Mouse (Mus musculus) liver, embryonic 15.5 days (tissue): ENCODE data around the gene Olfr94. TPM values are rescaled to one million over a fixed set of nuclear protein-coding genes. Genes with fewer than 3 reads are reported as not detected.
A peak's percentile ranks its signal among the peaks of the same experiment; 100 is the strongest.
"Not testable (repeated sequence)": the region's sequence is repeated elsewhere in the genome, so short reads cannot be mapped to it uniquely, and the experiment has no call there.

Experiments
- ATAC-seq: fragments of 200-750 bp; cut with Nextera tagmentation; 2 replicates; pipeline ENCODE4 v1.8.0; 2017; ENCODE audit warnings: moderate number of reproducible peaks, mild to moderate bottlenecking, moderate library complexity; ENCODE audit not compliant: insufficient read depth
- H3K27ac ChIP-seq: fragments of 300-500 bp; sonication (generic); replicated peaks from 2 replicates; pipeline ENCODE4 v1.5.1; 2015; ENCODE audit warnings: mild to moderate bottlenecking, inconsistent platforms
- H3K27me3 ChIP-seq: fragments of 300-500 bp; sonication (generic); 2 replicates; pipeline ENCODE4 v1.6.1; 2015; ENCODE audit warnings: mild to moderate bottlenecking, inconsistent platforms
- H3K36me3 ChIP-seq: fragments of 300-500 bp; sonication (generic); replicated peaks from 2 replicates; pipeline ENCODE4 v1.6.1; 2015; ENCODE audit warnings: moderate library complexity, mild to moderate bottlenecking, inconsistent platforms
- H3K4me1 ChIP-seq: fragments of 300-500 bp; sonication (generic); replicated peaks from 2 replicates; pipeline ENCODE4 v1.6.1; 2015; ENCODE audit warnings: inconsistent platforms
- H3K4me2 ChIP-seq: fragments of 300-500 bp; sonication (generic); 2 replicates; pipeline ENCODE4 v1.6.1; 2015; ENCODE audit warnings: moderate library complexity, mild to moderate bottlenecking, inconsistent platforms
- H3K4me3 ChIP-seq: fragments of 300-500 bp; sonication (generic); replicated peaks from 2 replicates; pipeline ENCODE4 v1.5.1; 2015; ENCODE audit warnings: mild to moderate bottlenecking, inconsistent platforms
- H3K9ac ChIP-seq: fragments of 300-500 bp; sonication (generic); 2 replicates; pipeline ENCODE4 v1.6.1; 2015; ENCODE audit warnings: moderate library complexity, mild to moderate bottlenecking, inconsistent platforms
- H3K9me3 ChIP-seq: fragments of 300-500 bp; sonication (generic); replicated peaks from 2 replicates; pipeline ENCODE4 v1.6.1; 2016; ENCODE audit warnings: inconsistent platforms
- WGBS: fragments of 180-500 bp; shearing (Covaris S2); methylation state at CpG from one replicate; pipeline ENCODE4 v1.1.7; 2015; ENCODE audit warnings: mixed read lengths; ENCODE audit not compliant: insufficient replicate concordance; 5-methylcytosine and 5-hydroxymethylcytosine counted together
- polyA plus RNA-seq: library from polyadenylated mRNA; unstranded; fragments of >200 nt; fragmentation: Nextera tagmentation; extraction: Ambion mirVana; gene quantifications from 2 replicates; pipeline ENCODE4 v1.2.1, GENCODE M21; 2015

Gene Olfr94
- polyA plus RNA-seq = not detected in 2 replicates

- H3K9me3 ChIP-seq = no peaks in the 10 kb centered on the region
- WGBS = 65% methylated on average over 2 of the region's 2 CpGs
- H3K4me3 ChIP-seq = no peak within 1 kb of the TSS
- no peak for ATAC-seq
- H3K36me3 ChIP-seq = no peaks in the 10 kb centered on the region
- peaks cover 30% of the 10 kb centered on the region for H3K27me3 ChIP-seq
- no peaks in the 10 kb centered on the region for H3K4me1 ChIP-seq
- H3K4me2 ChIP-seq = no peak within 1 kb of the TSS
- H3K27ac ChIP-seq = no peak within 1 kb of the TSS
- no peak within 1 kb of the TSS for H3K9ac ChIP-seq
Observed at GRCm38 (mm10) chr17:37200894-37201293, at the start of gene Olfr94. TSS of gene Olfr94 (minus strand) at chr17:37200994.

DNA sequence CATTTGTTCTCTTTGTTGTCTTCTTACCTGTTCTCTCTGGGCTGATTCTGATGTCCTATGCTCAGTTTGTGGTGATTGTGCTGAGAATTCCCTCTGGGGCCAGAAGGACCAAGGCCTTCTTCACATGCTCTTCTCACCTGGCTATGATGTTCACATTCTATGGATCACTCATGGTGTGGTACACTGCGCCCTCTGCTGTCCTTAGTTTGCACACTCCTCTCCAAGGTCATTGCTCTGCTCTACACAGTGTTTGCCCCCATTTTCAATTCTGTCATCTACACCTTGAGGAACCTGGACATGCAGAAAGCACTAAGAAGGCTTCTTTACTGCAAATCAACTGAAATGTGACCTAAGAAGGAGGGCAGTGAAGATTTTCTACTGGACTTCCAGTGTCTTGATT is 49.8 kb upstream of the Olfr94 start:
- Histone ChIP-seq H3K4me1 (no peaks in the 10 kb centered on the region), H3K9me3 (no peaks in the 10 kb centered on the region), H3K4me2 (no peak overlapping the region), H3K4me3 (no peak overlapping the region), H3K27me3 (no peaks in the 10 kb centered on the region), H3K27ac (no peak overlapping the region), H3K9ac (no peak overlapping the region), H3K36me3 (no peaks in the 10 kb centered on the region)
- no peak for ATAC-seq
- WGBS = 0% methylated on average over 1 of the region's 1 CpGs

DNA sequence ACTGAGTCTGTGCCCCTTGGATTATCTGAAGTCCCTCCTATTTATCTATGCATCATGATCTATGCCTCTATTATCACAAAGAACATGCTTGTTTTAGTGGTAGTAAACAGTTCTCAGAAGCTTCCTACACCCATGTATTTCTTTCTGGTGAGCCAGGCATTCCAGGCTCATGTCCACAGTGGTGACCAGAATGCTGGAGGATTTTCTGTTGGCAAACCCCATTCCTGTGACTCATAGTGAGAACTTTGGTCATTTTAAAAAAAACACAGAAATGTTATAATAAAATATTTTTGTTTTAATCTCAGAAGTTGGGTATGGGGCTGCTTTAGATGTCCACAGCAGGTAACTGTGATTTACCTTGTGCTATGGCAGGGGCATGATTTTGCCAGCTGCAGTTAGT is 48.7 kb upstream of the Olfr94 start:
- no peak overlapping the region for H3K9ac ChIP-seq
- H3K4me2 ChIP-seq = no peak overlapping the region
- H3K4me3 ChIP-seq = no peak overlapping the region
- H3K9me3 ChIP-seq = no peaks in the 10 kb centered on the region
- H3K27ac ChIP-seq = no peak overlapping the region
- no peaks in the 10 kb centered on the region for H3K27me3 ChIP-seq
- no peaks in the 10 kb centered on the region for H3K36me3 ChIP-seq
- H3K4me1 ChIP-seq = no peaks in the 10 kb centered on the region
- no peak for ATAC-seq

DNA sequence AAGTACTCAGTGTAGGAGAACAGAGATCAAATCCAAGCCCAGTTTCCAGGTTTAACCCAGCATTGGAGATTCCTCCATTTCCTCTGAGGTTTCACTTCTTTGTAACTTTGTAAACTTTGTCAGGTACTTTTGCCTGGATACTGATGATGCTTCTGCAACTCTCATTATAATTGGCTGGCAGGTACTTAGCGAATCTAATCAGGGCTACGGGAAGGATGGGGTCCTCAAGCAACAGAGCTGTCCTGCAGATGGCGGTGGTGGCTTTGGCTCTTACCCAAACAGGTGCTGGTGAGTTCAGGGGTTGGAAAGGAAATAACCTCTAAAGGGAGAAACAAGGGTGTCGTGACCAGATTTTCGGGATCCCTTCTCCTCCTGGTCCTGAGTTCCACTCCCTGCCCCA is 45.9 kb upstream of the Olfr94 start:
- ATAC-seq = no peak
- H3K4me1 ChIP-seq = no peaks in the 10 kb centered on the region
- H3K9me3 ChIP-seq = no peaks in the 10 kb centered on the region
- no peaks in the 10 kb centered on the region for H3K36me3 ChIP-seq
- no peak overlapping the region for H3K4me3 ChIP-seq
- 21% methylated on average over 5 of the region's 5 CpGs for WGBS
- no peak overlapping the region for H3K4me2 ChIP-seq
- H3K9ac ChIP-seq = no peak overlapping the region
- no peak overlapping the region for H3K27ac ChIP-seq
- no peaks in the 10 kb centered on the region for H3K27me3 ChIP-seq

DNA sequence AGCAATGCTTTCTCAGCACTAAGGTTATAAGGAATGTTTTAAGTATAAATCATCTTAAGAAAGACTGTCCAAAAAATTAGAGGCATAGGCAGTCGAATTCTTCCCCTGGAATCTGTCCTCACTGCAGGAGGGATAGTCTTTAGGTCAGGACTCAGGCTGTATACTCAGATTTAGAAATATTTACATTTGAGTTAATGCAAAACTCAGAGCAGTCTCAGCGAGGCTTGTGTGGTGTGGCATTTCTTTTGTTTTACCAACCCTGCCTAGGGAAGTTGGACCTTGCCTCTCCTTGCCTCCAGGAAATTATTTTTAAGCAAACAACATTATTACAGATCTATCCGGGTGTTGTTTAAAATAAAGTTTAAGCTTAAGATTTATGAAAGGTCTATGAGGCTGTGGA is 41.4 kb upstream of the Olfr94 start:
- H3K9me3 ChIP-seq = no peaks in the 10 kb centered on the region
- H3K4me1 ChIP-seq = no peaks in the 10 kb centered on the region
- WGBS = 24% methylated on average over 3 of the region's 3 CpGs
- H3K27ac ChIP-seq = no peak overlapping the region
- H3K9ac ChIP-seq = no peak overlapping the region
- no peak overlapping the region for H3K4me3 ChIP-seq
- no peaks in the 10 kb centered on the region for H3K27me3 ChIP-seq
- H3K4me2 ChIP-seq = no peak overlapping the region
- ATAC-seq = peak; percentile 52; the same call in 1 of the 2 replicates
- no peaks in the 10 kb centered on the region for H3K36me3 ChIP-seq

DNA sequence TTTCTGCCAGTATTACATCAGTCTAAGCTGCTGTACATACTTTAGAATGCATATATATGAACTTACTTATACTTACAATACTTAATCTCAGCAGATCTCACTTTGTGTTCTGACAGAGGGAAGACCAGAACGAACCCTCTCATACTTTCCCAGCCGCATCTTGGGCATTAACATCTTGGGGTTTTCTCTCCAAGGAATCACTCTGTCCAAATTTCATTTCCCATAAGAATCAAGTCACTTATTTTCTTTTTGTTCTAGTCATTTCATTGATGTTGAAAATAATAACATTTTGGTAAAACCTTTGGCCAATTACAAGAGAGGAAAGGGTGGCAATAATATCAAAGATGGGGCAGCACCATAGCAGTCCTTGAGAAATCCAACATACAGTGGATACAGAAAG is 36.4 kb upstream of the Olfr94 start, which contains the start of gene Olfr97:
Gene Olfr97 (minus strand): TSS at position 101 of the 400 bp plus-strand sequence.
- H3K4me3 ChIP-seq, H3K27me3 ChIP-seq, H3K4me1 ChIP-seq, H3K27ac ChIP-seq, H3K9me3 ChIP-seq, ATAC-seq, H3K36me3 ChIP-seq, H3K9ac ChIP-seq, H3K4me2 ChIP-seq: not testable (repeated sequence)
- WGBS = 70% methylated on average over 2 of the region's 2 CpGs

DNA sequence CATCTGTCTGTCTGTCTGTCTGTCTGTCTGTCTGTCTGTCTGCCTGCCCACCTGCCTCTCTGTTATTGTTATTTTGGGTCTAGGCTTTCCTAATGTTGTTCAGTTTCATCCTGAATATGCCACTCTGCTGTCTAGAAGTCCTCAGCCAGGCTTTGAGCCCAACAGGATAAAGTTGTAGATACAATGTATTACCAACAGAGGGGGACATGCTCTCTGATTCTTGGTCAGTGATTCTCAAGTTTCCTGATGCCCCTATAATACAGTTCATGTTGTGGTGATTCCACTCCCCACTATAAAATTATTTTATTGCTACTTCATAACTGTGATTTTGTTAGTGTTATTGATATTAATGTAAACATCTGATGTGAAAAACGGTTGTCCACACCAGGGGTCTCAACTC is 21.1 kb upstream of the Olfr94 start:
- H3K4me2 ChIP-seq = no peak overlapping the region
- H3K4me3 ChIP-seq = no peak overlapping the region
- H3K27me3 ChIP-seq = no peaks in the 10 kb centered on the region
- H3K9ac ChIP-seq = no peak overlapping the region
- no peaks in the 10 kb centered on the region for H3K9me3 ChIP-seq
- H3K27ac ChIP-seq = no peak overlapping the region
- WGBS = 11% methylated on average over 1 of the region's 1 CpGs
- ATAC-seq = no peak
- no peaks in the 10 kb centered on the region for H3K4me1 ChIP-seq
- H3K36me3 ChIP-seq = no peaks in the 10 kb centered on the region

- Histone ChIP-seq H3K9ac (no peak within 1 kb of the TSS), H3K27me3 (no peaks in the 10 kb centered on the region), H3K4me1 (no peaks in the 10 kb centered on the region), H3K4me3 (no peak within 1 kb of the TSS), H3K9me3 (no peaks in the 10 kb centered on the region), H3K4me2 (no peak within 1 kb of the TSS), H3K36me3 (no peaks in the 10 kb centered on the region), H3K27ac (no peak within 1 kb of the TSS)
- WGBS = 32% methylated on average over 4 of the region's 4 CpGs
- ATAC-seq = no peak
Observed at GRCm38 (mm10) chr17:37219846-37220245, 19.1 kb upstream of the Olfr94 start, which contains the start of gene Olfr96. TSS of gene Olfr96 (plus strand) at chr17:37220146.

GRCm38 (mm10) chr17:37218486-37218885 is 17.7 kb upstream of the Olfr94 start:
- 60% methylated on average over 3 of the region's 3 CpGs for WGBS
- no peaks in the 10 kb centered on the region for H3K36me3 ChIP-seq
- H3K27ac ChIP-seq = no peak overlapping the region
- no peaks in the 10 kb centered on the region for H3K27me3 ChIP-seq
- H3K4me1 ChIP-seq = no peaks in the 10 kb centered on the region
- H3K9ac ChIP-seq = no peak overlapping the region
- H3K4me2 ChIP-seq = no peak overlapping the region
- ATAC-seq = no peak
- no peaks in the 10 kb centered on the region for H3K9me3 ChIP-seq
- no peak overlapping the region for H3K4me3 ChIP-seq

- peaks cover 15% of the 10 kb centered on the region for H3K27me3 ChIP-seq
- 37% methylated on average over 3 of the region's 3 CpGs for WGBS
- no peak within 1 kb of the TSS for H3K27ac ChIP-seq
- H3K36me3 ChIP-seq = no peaks in the 10 kb centered on the region
- ATAC-seq = no peak
- H3K4me1 ChIP-seq = no peaks in the 10 kb centered on the region
- no peak within 1 kb of the TSS for H3K9ac ChIP-seq
- no peaks in the 10 kb centered on the region for H3K9me3 ChIP-seq
- no peak within 1 kb of the TSS for H3K4me3 ChIP-seq
- H3K4me2 ChIP-seq = no peak within 1 kb of the TSS
Observed at GRCm38 (mm10) chr17:37213018-37213417, 12.2 kb upstream of the Olfr94 start, which contains the start of gene Olfr95. TSS of gene Olfr95 (minus strand) at chr17:37213118.

GRCm38 (mm10) chr17:37210884-37211768 is 10.3 kb upstream of the Olfr94 start:
- H3K9me3 ChIP-seq = no peaks in the 10 kb centered on the region
- no peak overlapping the region for H3K4me3 ChIP-seq
- H3K9ac ChIP-seq = no peak overlapping the region
- 15% methylated on average over 40 of the region's 40 CpGs for WGBS
- no peaks in the 10 kb centered on the region for H3K4me1 ChIP-seq
- H3K27me3 ChIP-seq = peaks cover 15% of the 10 kb centered on the region
- no peak overlapping the region for H3K4me2 ChIP-seq
- no peak for ATAC-seq
- no peak overlapping the region for H3K27ac ChIP-seq
- no peaks in the 10 kb centered on the region for H3K36me3 ChIP-seq

DNA sequence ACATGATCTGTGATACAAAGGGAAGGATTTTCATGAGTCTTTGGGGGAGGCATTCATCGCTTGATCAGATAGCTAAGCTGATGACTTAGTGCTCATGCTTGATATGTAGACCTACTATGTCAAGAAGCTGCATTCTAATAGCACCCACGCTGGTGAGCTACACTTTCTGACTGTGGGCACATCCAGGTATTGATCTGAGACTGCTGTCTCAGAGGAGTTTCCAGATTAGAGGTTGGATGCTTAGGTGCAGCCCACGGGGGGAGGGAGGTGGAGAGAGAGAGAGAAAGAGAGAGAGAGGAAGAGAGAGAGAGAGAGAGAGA is 3.1 kb upstream of the Olfr94 start:
- Histone ChIP-seq H3K4me2 (no peak overlapping the region), H3K36me3 (no peaks in the 10 kb centered on the region), H3K27ac (no peak overlapping the region), H3K27me3 (peaks cover under 1% of the 10 kb centered on the region; the same call in 1 of the 2 replicates), H3K4me3 (no peak overlapping the region), H3K9me3 (no peaks in the 10 kb centered on the region), H3K9ac (no peak overlapping the region), H3K4me1 (no peaks in the 10 kb centered on the region)
- WGBS = 26% methylated on average over 3 of the region's 3 CpGs
- no peak for ATAC-seq
